Mouse (Mus musculus): ENCODE results near the gene Rabac1. TPM values are rescaled to one million over a fixed set of nuclear protein-coding genes. Genes with fewer than 3 reads are reported as not detected.
A peak's percentile ranks its signal among the peaks of the same experiment; 100 is the strongest.

Rabac1 gene
- polyA plus RNA-seq, 1 experiment from 2014 or later = 234 TPM

DNA sequence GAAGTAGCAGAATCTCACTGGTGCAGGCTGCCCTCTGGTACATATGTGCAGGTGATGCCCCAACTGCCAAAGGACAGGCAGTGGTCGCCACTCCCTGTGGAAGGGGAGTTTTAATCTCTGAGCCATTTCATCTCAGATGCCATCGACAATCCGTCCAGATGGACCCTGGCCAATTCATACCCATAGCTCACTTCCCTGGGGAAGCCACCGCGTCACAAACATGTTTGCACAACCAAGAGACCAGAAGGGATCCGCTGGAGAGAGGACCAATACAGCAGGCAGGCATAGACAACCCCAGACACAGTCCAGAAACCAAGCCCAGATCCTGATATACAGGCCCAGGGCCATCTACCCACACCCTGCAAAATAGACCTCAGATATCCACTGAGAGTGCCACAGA, 42.1 kb downstream of the Rabac1 start:
- peaks cover 18% of the 10 kb centered on the region for H3K4me1 ChIP-seq (ENCODE audit: control insufficient read depth, insufficient read depth, low read length)
- 41% methylated on average over 6 of the region's 6 CpGs for WGBS
- 0 out of 2 replicates have a peak overlapping the region, but pooled peaks have one; percentile 14 for H3K9ac ChIP-seq (replicated peaks; ENCODE audit: low read length)
- no peak for DNase-seq
- peaks cover 48% of the 10 kb centered on the region for H3K27me3 ChIP-seq (ENCODE audit: control insufficient read depth, insufficient read depth, low read length)
- H3K4me3 ChIP-seq (replicated peaks; ENCODE audit: low read depth, low read length) = 0 out of 2 replicates have a peak overlapping the region, but pooled peaks have one; percentile 7
- H3K36me3 ChIP-seq (ENCODE audit: control insufficient read depth, insufficient read depth, low read length) = peaks cover 19% of the 10 kb centered on the region
- peak overlapping the region; percentile 22; the same call in 1 of the 2 replicates for H3K4me2 ChIP-seq (ENCODE audit: low read length)
- no peaks in the 10 kb centered on the region for H3K9me3 ChIP-seq (ENCODE audit: control insufficient read depth, low read length)
- ATAC-seq (ENCODE audit: low FRiP score, low TSS enrichment) = no peak
- H3K27ac ChIP-seq (replicated peaks; ENCODE audit: low read depth, low read length) = no peak overlapping the region

Small RNAs within 50 kb of the gene (microRNA-seq; reads per million reads assigned to microRNA genes)
- gene Mir7046 (1.8 reads per million, percentile 8 among the genes with 10 or more reads in this experiment), gene Mir7047 (1.6 reads per million, percentile 6 among the genes with 10 or more reads in this experiment)

Other genes with a start within 250 kb of the Rabac1 start
- not detected in 2 replicates for gene Gm4763, start 245.8 kb downstream of the Rabac1 start, polyA plus RNA-seq (2014; fragmentation: Nextera tagmentation; extraction: Ambion mirVana)
- gene Cd177, start 212.4 kb downstream of the Rabac1 start, polyA plus RNA-seq (2014; fragmentation: Nextera tagmentation; extraction: Ambion mirVana) = 0.24 and 1.2 TPM in 2 replicates
- not detected in 2 replicates for gene Ceacam10, start 195.5 kb downstream of the Rabac1 start, polyA plus RNA-seq (2014; fragmentation: Nextera tagmentation; extraction: Ambion mirVana)
- 36.2 and 58.3 TPM in 2 replicates for gene Gm9844, start 110.5 kb downstream of the Rabac1 start, polyA plus RNA-seq (2014; fragmentation: Nextera tagmentation; extraction: Ambion mirVana)
- not detected in 2 replicates for gene Lypd4, start 102.8 kb downstream of the Rabac1 start, polyA plus RNA-seq (2014; fragmentation: Nextera tagmentation; extraction: Ambion mirVana)
- not detected in 2 replicates for gene Dmrtc2, start 102.7 kb downstream of the Rabac1 start, polyA plus RNA-seq (2014; fragmentation: Nextera tagmentation; extraction: Ambion mirVana)
- gene Rps19, start 88.4 kb downstream of the Rabac1 start, polyA plus RNA-seq (2014; fragmentation: Nextera tagmentation; extraction: Ambion mirVana) = 1,428 and 1,598 TPM in 2 replicates
- gene Cd79a, start 75.4 kb downstream of the Rabac1 start, polyA plus RNA-seq (2014; fragmentation: Nextera tagmentation; extraction: Ambion mirVana) = 0.28 TPM in 1 of 2 replicates, not detected in the other
- 44.7 and 51.0 TPM in 2 replicates for gene Arhgef1, start 69.8 kb downstream of the Rabac1 start, polyA plus RNA-seq (2014; fragmentation: Nextera tagmentation; extraction: Ambion mirVana)
- gene Gm4881, start 28.3 kb downstream of the Rabac1 start, polyA plus RNA-seq (2014; fragmentation: Nextera tagmentation; extraction: Ambion mirVana) = 5.0 and 6.1 TPM in 2 replicates
- 284 and 337 TPM in 2 replicates for gene Atp1a3, start 33.2 kb upstream of the Rabac1 start, polyA plus RNA-seq (2014; fragmentation: Nextera tagmentation; extraction: Ambion mirVana)
- gene Grik5, start 99.6 kb upstream of the Rabac1 start, polyA plus RNA-seq (2014; fragmentation: Nextera tagmentation; extraction: Ambion mirVana) = 21.7 and 27.3 TPM in 2 replicates
- 24.9 and 33.0 TPM in 2 replicates for gene Zfp574, start 99.8 kb upstream of the Rabac1 start, polyA plus RNA-seq (2014; fragmentation: Nextera tagmentation; extraction: Ambion mirVana)
- gene Pou2f2, start 207.0 kb upstream of the Rabac1 start, polyA plus RNA-seq (2014; fragmentation: Nextera tagmentation; extraction: Ambion mirVana) = 40.6 and 46.7 TPM in 2 replicates
- gene Dedd2, start 247.9 kb upstream of the Rabac1 start, polyA plus RNA-seq (2014; fragmentation: Nextera tagmentation; extraction: Ambion mirVana) = 15.7 and 15.9 TPM in 2 replicates
- gene Zfp526, start 248.7 kb upstream of the Rabac1 start, polyA plus RNA-seq (2014; fragmentation: Nextera tagmentation; extraction: Ambion mirVana) = 2.5 TPM in 2 replicates

All from midbrain, embryonic 14.5 days (tissue).